Mouse (Mus musculus): Measurements from ENCODE around the gene Lsg1.

GRCm38 (mm10) chr16:30595835-30596557 lies 8.6 kb upstream of the Lsg1 start:
- TF ChIP-seq POLR2A (IDR thresholded peaks at IDR 0.05; ENCODE audit: low read depth, low read length) (no peak), CTCF (IDR thresholded peaks at IDR 0.05; ENCODE audit: borderline replicate concordance, insufficient read depth, low read length) (no peak)
